Mouse (Mus musculus) CH12.LX (cell line): Measurements from ENCODE around the gene 1700010I14Rik. TPM values are rescaled to one million over a fixed set of nuclear protein-coding genes. Genes with fewer than 3 reads are reported as not detected.

ENCODE experiments used
- DNase-seq: peaks from one replicate; pipeline ENCODE4 v3.0.0-alpha.2; 2013; ENCODE audit errors: extremely low read depth
- H3K27ac ChIP-seq: 2 replicates; pipeline ENCODE4 v1.5.1; 2012; ENCODE audit warnings: low read depth, mild to moderate bottlenecking, control low read depth, moderate library complexity; ENCODE audit not compliant: insufficient read depth
- H3K27me3 ChIP-seq: replicated peaks from 2 replicates; pipeline ENCODE3; 2012; ENCODE audit warnings: inconsistent platforms
- H3K36me3 ChIP-seq, 2 experiments: replicated peaks in 1 of 2; 2 replicates each; pipeline versions ENCODE3 to v1.6.1; 2012; ENCODE audit warnings: inconsistent platforms in 1 of 2, low read length in 1 of 2, mild to moderate bottlenecking in 1 of 2, mixed read lengths in 1 of 2, moderate library complexity in 1 of 2; ENCODE audit not compliant: control insufficient read depth in 1 of 2, insufficient read depth in 1 of 2
- H3K4me1 ChIP-seq, 2 experiments: 2 replicates each; pipeline ENCODE4 v1.6.1; 2012; ENCODE audit warnings: inconsistent platforms in 1 of 2, moderate library complexity in 1 of 2; ENCODE audit not compliant: insufficient read depth in 2 of 2, control insufficient read depth in 1 of 2
- H3K4me2 ChIP-seq: 2 replicates; pipeline ENCODE4 v1.6.1; 2012; ENCODE audit warnings: low read depth, mild to moderate bottlenecking, control low read depth; ENCODE audit not compliant: poor library complexity, insufficient read depth, severe bottlenecking
- H3K4me3 ChIP-seq, 3 experiments: fragments of 150-350 bp in 1 of 3; sonication (generic) in 1 of 3; replicated peaks in 1 of 3; 2 replicates each; pipeline versions ENCODE3 to v1.5.1; 2011 to 2012; ENCODE audit warnings: low read depth in 2 of 3, low read length in 2 of 3, mild to moderate bottlenecking in 2 of 3, moderate library complexity in 2 of 3, control low read depth in 1 of 3, improper control_type of control experiment in 1 of 3, inconsistent platforms in 1 of 3, mixed read lengths in 1 of 3; ENCODE audit not compliant: poor library complexity in 1 of 3
- H3K79me2 ChIP-seq: replicated peaks from 2 replicates; pipeline ENCODE4 v1.6.1; 2012; ENCODE audit warnings: mild to moderate bottlenecking, moderate library complexity; ENCODE audit not compliant: control insufficient read depth, poor library complexity, insufficient read depth, severe bottlenecking; ENCODE audit errors: extremely low read depth
- H3K9ac ChIP-seq: 2 replicates; pipeline ENCODE4 v1.6.1; 2012; ENCODE audit warnings: low read depth, mild to moderate bottlenecking, control low read depth, moderate library complexity; ENCODE audit not compliant: insufficient read depth
- H3K9me3 ChIP-seq: replicated peaks from 2 replicates; pipeline ENCODE3; 2012; ENCODE audit warnings: low read length, inconsistent platforms, mixed read lengths
- BHLHE40 ChIP-seq: IDR thresholded peaks from 2 replicates; pipeline ENCODE4 v1.6.1; 2011; ENCODE audit warnings: mild to moderate bottlenecking, low read depth, low read length, improper control_type of control experiment
- CTCF ChIP-seq, 2 experiments: IDR thresholded peaks in 1 of 2; conservative IDR thresholded peaks in 1 of 2; 2 replicates each; pipeline ENCODE4 v1.5.1; 2011 to 2012; ENCODE audit warnings: low read depth in 2 of 2, low read length in 2 of 2, improper control_type of control experiment in 1 of 2, inconsistent platforms in 1 of 2, mild to moderate bottlenecking in 1 of 2, moderate library complexity in 1 of 2
- E2F4 ChIP-seq: IDR thresholded peaks from 2 replicates; pipeline ENCODE4 v1.6.1; 2011; ENCODE audit warnings: low read depth, low read length, improper control_type of control experiment; ENCODE audit not compliant: insufficient replicate concordance
- ELF1 ChIP-seq: IDR thresholded peaks from 2 replicates; pipeline ENCODE4 v1.6.1; 2014; ENCODE audit warnings: low read depth, mild to moderate bottlenecking, inconsistent platforms, low read length, improper control_type of control experiment
- EP300 ChIP-seq: IDR thresholded peaks from 2 replicates; pipeline ENCODE4 v1.6.1; 2011; ENCODE audit warnings: low read length, improper control_type of control experiment
- ETS1 ChIP-seq: conservative IDR thresholded peaks from 2 replicates; pipeline ENCODE4 v1.6.1; 2012; ENCODE audit warnings: low read depth, mild to moderate bottlenecking, inconsistent platforms, low read length, improper control_type of control experiment, moderate library complexity
- GABPA ChIP-seq: IDR thresholded peaks from 2 replicates; pipeline ENCODE4 v1.6.1; 2012; ENCODE audit warnings: low read depth, low read length, improper control_type of control experiment, inconsistent platforms; ENCODE audit not compliant: insufficient replicate concordance
- HCFC1 ChIP-seq: IDR thresholded peaks from 2 replicates; pipeline ENCODE4 v1.6.1; 2012; ENCODE audit warnings: low read depth, mild to moderate bottlenecking, inconsistent platforms, low read length, improper control_type of control experiment
- IRF4 ChIP-seq: IDR thresholded peaks from 2 replicates; pipeline ENCODE4 v1.6.1; 2014; ENCODE audit warnings: low read depth, mild to moderate bottlenecking, inconsistent platforms, low read length, improper control_type of control experiment
- JUN ChIP-seq: IDR thresholded peaks from 2 replicates; pipeline ENCODE4 v1.6.1; 2011; ENCODE audit warnings: low read depth, mild to moderate bottlenecking, low read length, improper control_type of control experiment, moderate library complexity; ENCODE audit not compliant: insufficient read depth
- KAT2A ChIP-seq: IDR thresholded peaks from 2 replicates; pipeline ENCODE4 v1.6.1; 2012; ENCODE audit warnings: low read length, improper control_type of control experiment, inconsistent platforms; ENCODE audit not compliant: insufficient replicate concordance
- MEF2A ChIP-seq: IDR thresholded peaks from 2 replicates; pipeline ENCODE4 v1.6.1; 2014; ENCODE audit warnings: low read depth, mild to moderate bottlenecking, inconsistent platforms, low read length, improper control_type of control experiment, borderline replicate concordance
- MXI1 ChIP-seq: IDR thresholded peaks from 2 replicates; pipeline ENCODE4 v1.6.1; 2011; ENCODE audit warnings: mild to moderate bottlenecking, low read depth, low read length, improper control_type of control experiment
- MYC ChIP-seq: IDR thresholded peaks from 2 replicates; pipeline ENCODE4 v1.6.1; 2011; ENCODE audit warnings: low read depth, mild to moderate bottlenecking, improper control_type of control experiment, low read length
- POLR2AphosphoS2 ChIP-seq: IDR thresholded peaks from 2 replicates; pipeline ENCODE4 v1.6.1; 2011; ENCODE audit warnings: low read depth, low read length, improper control_type of control experiment
- RAD21 ChIP-seq: IDR thresholded peaks from 2 replicates; pipeline ENCODE4 v1.6.1; 2011; ENCODE audit warnings: low read depth, mild to moderate bottlenecking, low read length, improper control_type of control experiment, moderate library complexity
- SIN3A ChIP-seq: IDR thresholded peaks from 2 replicates; pipeline ENCODE4 v1.6.1; 2012; ENCODE audit warnings: low read length, improper control_type of control experiment, inconsistent platforms
- SMC3 ChIP-seq: IDR thresholded peaks from 2 replicates; pipeline ENCODE4 v1.6.1; 2011; ENCODE audit warnings: low read depth, low read length, improper control_type of control experiment
- TCF12 ChIP-seq: IDR thresholded peaks from 2 replicates; pipeline ENCODE4 v1.6.1; 2014; ENCODE audit warnings: low read depth, mild to moderate bottlenecking, inconsistent platforms, low read length, improper control_type of control experiment
- USF1 ChIP-seq: IDR thresholded peaks from 2 replicates; pipeline ENCODE4 v1.6.1; 2014; ENCODE audit warnings: low read depth, mild to moderate bottlenecking, inconsistent platforms, low read length, improper control_type of control experiment
- USF2 ChIP-seq: conservative IDR thresholded peaks from 2 replicates; pipeline ENCODE4 v1.6.1; 2011; ENCODE audit warnings: low read depth, low read length, improper control_type of control experiment
- ZKSCAN1 ChIP-seq: IDR thresholded peaks from 2 replicates; pipeline ENCODE4 v1.6.1; 2012; ENCODE audit warnings: low read depth, inconsistent platforms, low read length, improper control_type of control experiment, borderline replicate concordance
- ZMIZ1 ChIP-seq: IDR thresholded peaks from 2 replicates; pipeline ENCODE4 v1.6.1; 2012; ENCODE audit warnings: low read depth, mild to moderate bottlenecking, inconsistent platforms, low read length, improper control_type of control experiment
- ZNF384 ChIP-seq: IDR thresholded peaks from 2 replicates; pipeline ENCODE4 v1.6.1; 2012; ENCODE audit warnings: low read depth, low read length, improper control_type of control experiment, inconsistent platforms
- dilution Hi-C: fragments of 300-500 bp; cut with MboI; formaldehyde crosslinking; loops from 2 replicates; pipeline ENCODE4 v1.14.3; 2020; ENCODE audit warnings: low sequenced_read_pairs; ENCODE audit not compliant: extremely low pct_unique_long_range_greater_than_20kb, extremely low pct_ligation_motif_present
- in situ Hi-C: fragments of 300-500 bp; cut with MboI; formaldehyde crosslinking; loops from 3 replicates; pipeline ENCODE4 v1.14.3; 2019; ENCODE audit warnings: low sequenced_read_pairs, low pct_ligation_motif_present, low pct_unique_long_range_greater_than_20kb, mixed read lengths
- polyA plus RNA-seq: library from polyadenylated mRNA; unstranded; fragments of >175 nt; gene quantifications from 2 replicates; pipeline ENCODE4 v1.2.1, GENCODE M21; 2012; ENCODE audit warnings: low read depth; ENCODE audit not compliant: insufficient read length
- total RNA-seq, 2 experiments: library from RNA; depleted of rRNA; stranded (reverse); fragments of 300-350 nt in 1 of 2; fragments of >200 nt in 1 of 2; gene quantifications; 2 replicates each; pipeline ENCODE4 v1.2.3; 2012 to 2014

1700010I14Rik gene
- total and polyA plus RNA-seq, 3 experiments, result 3.4 to 7.2 (median 3.5) TPM

DNA sequence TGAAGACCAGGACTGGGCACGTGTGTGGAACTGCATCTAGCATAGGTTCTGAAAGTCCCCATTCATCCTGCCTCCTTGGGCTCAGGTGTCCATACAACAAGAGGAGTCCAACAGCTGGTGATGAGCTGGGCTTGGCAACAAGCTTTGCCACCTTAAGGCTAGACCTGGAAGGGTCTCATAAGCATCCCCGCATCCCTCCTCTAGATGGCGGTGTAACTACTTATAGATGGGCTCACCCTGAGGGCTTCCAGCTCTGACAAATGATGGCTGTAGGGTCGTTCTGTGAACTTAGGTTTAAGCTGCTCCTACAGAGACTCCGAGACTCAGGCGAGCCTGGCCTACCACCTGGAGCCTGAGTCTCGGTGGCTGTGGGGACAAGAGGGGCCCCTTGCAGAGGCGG, 3.0 kb downstream of the 1700010I14Rik start:
- H3K9ac ChIP-seq, result no peak overlapping the region
- peaks cover 27 to 43% of the 10 kb centered on the region in 2 experiments for H3K36me3 ChIP-seq
- peaks cover 2% of the 10 kb centered on the region for H3K27me3 ChIP-seq
- TF ChIP-seq SMC3 (peak; percentile 20; the same call in 1 of the 2 replicates), RAD21 (peak; percentile 49), IRF4 (no peak), ZMIZ1 (no peak), CTCF (conservative IDR thresholded peaks at IDR 0.05 in 1 of 2, IDR thresholded peaks at IDR 0.05 in 1 of 2; ENCODE audit: low read depth in 2 of 2, low read length in 2 of 2) (peak; percentile 66 to 69; a peak in 3 of 4 replicates), GABPA (no peak)
- no peaks in the 10 kb centered on the region; the same call in 1 of the 2 replicates for H3K79me2 ChIP-seq
- peaks cover 4% of the 10 kb centered on the region for H3K9me3 ChIP-seq
- in situ Hi-C loops (no loop called here), dilution Hi-C loops (no loop called here)
- H3K4me3 ChIP-seq, result no peak overlapping the region
- peaks cover 4 to 18% of the 10 kb centered on the region in 2 experiments for H3K4me1 ChIP-seq
- H3K4me2 ChIP-seq, result no peak overlapping the region
- H3K27ac ChIP-seq, result no peak overlapping the region
- DNase-seq, result peak; percentile 60

DNA sequence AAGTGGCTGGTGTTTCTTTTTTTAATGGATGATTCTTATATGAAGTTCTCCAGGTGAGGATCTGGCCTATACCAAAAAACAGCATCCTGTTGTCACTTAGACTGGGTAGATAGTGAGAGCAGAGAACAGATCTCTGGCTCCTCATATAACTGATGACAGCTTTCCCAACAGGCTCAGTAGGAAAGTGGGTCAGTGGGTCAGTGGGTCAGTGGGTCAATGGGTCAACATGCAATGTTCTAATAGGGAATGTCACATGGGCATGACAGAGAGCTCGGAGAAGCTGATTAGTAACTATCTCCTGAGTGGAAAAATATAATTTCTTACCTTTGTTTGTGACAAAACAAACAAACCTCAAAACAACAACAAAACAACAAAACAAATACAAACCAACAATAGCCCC, 7.2 kb downstream of the 1700010I14Rik start:
- Histone ChIP-seq H3K27me3 (no peaks in the 10 kb centered on the region), H3K36me3 (peaks cover 51 to 83% of the 10 kb centered on the region in 2 experiments), H3K9me3 (peaks cover 2% of the 10 kb centered on the region), H3K27ac (no peak overlapping the region), H3K4me3 (no peak overlapping the region), H3K4me2 (no peak overlapping the region), H3K9ac (no peak overlapping the region), H3K79me2 (no peaks in the 10 kb centered on the region), H3K4me1 (peaks cover 3 to 10% of the 10 kb centered on the region in 2 experiments; a peak in 3 of 4 replicates)
- dilution Hi-C loops, result no loop called here
- TF ChIP-seq CTCF (conservative IDR thresholded peaks at IDR 0.05 in 1 of 2, IDR thresholded peaks at IDR 0.05 in 1 of 2; ENCODE audit: low read depth in 2 of 2, low read length in 2 of 2) (no peak), ZKSCAN1 (no peak)
- in situ Hi-C loops, result no loop called here
- DNase-seq, result no peak

DNA sequence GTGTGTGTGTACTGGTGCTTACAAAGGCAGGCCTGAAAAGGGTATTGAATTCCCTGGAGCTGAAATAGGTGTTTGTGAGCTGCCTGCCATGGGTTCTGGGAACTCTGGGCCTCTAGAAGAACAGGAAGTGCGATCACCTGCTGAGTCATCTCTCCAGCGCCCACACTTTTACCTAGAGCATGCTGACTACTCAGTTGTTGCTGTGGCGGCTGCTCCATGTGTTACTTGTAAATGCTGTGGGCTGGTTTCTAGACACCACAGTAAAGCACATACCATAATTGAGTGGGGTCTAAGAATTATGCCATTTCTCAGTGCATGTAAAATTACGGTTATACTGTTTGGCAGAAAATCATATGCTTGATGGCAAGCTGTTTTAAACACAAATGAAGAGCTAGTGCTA, 14.3 kb downstream of the 1700010I14Rik start:
- no peak overlapping the region for H3K4me2 ChIP-seq
- peaks cover 9 to 22% of the 10 kb centered on the region in 2 experiments for H3K4me1 ChIP-seq
- no peak overlapping the region for H3K4me3 ChIP-seq
- peaks cover 3% of the 10 kb centered on the region for H3K9me3 ChIP-seq
- H3K36me3 ChIP-seq, result peaks cover 27 to 74% of the 10 kb centered on the region in 2 experiments
- in situ Hi-C loops (no loop called here), dilution Hi-C loops (no loop called here)
- peak; percentile 74 for DNase-seq
- H3K27me3 ChIP-seq, result no peaks in the 10 kb centered on the region
- no peak overlapping the region; the same call in 1 of the 2 replicates for H3K9ac ChIP-seq
- H3K79me2 ChIP-seq, result no peaks in the 10 kb centered on the region
- no peak overlapping the region for H3K27ac ChIP-seq
- TF ChIP-seq BHLHE40 (0 out of 2 replicates have a peak, but pooled peaks have one; percentile 29), MXI1 (peak; percentile 55; the same call in 1 of the 2 replicates), ETS1 (peak; percentile 40), ZNF384 (no peak), USF2 (no peak), HCFC1 (no peak), POLR2AphosphoS2 (no peak), SIN3A (0 out of 2 replicates have a peak, but pooled peaks have one; percentile 36), USF1 (no peak), ELF1 (peak; percentile 49; the same call in 1 of the 2 replicates), SMC3 (no peak), TCF12 (no peak), KAT2A (no peak), EP300 (peak; percentile 82), E2F4 (no peak), MEF2A (no peak), RAD21 (no peak), CTCF (conservative IDR thresholded peaks at IDR 0.05 in 1 of 2, IDR thresholded peaks at IDR 0.05 in 1 of 2; ENCODE audit: low read depth in 2 of 2, low read length in 2 of 2) (no peak), IRF4 (peak; percentile 78), JUN (peak; percentile 54; the same call in 1 of the 2 replicates), MYC (peak; percentile 85)
